Mouse (Mus musculus) CH12F3 (cell line): ENCODE measurements around the gene Sh3pxd2a.

ENCODE experiments used
- in situ Hi-C: fragments of 300-500 bp; cut with MboI; formaldehyde crosslinking; loops from 2 replicates; pipeline ENCODE4 v1.14.3; 2020; ENCODE audit warnings: low sequenced_read_pairs

Gene Sh3pxd2a

GRCm38 (mm10) chr19:47286886-47287450 is 177.2 kb downstream of the Sh3pxd2a start:
- in situ Hi-C loops: no loop called here

DNA sequence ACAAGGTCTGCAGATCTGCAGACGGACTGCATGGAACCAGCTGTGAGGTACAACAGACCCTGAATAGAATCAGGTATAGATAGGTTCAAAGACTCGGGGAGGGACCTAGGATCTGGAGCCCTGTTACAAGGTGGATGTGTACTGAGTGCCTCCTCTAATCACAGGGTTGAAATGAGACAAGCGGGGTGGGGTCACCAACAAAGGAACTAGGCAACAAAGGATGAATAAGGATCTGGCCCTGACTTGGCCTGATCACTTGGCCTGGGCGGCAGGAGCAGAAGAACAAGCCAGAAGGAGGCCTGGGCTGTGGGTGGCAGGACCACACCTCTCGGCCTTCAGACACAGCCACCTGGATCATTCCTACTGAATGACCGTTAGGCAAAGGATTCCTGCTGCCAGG is 178.6 kb downstream of the Sh3pxd2a start:
- in situ Hi-C loops: no loop called here

DNA sequence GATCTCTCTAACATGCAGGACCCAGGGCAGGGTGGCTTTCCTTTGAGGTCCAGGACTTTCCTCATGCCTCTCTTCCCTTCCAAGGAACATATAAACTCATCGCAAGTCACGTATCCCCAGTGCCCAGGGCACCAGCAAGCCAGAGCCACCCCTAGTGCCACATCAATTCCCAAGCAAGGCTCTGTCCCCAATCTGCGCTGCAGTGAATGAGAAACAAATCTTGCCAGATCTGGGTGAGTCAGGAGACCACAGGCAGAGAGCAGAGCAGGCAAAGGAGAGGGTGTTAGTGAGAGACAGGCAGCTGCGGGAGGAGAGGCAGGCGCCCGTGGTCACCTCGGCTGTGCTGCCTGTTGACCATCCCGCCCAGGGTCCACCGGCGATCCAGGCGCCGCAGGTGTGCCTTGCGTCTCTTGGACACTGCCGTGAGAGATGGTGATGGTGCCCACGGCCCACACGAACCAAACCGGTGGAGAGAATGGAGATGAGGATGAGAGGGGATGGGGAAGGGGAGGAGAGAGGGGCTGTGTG is 181.4 kb downstream of the Sh3pxd2a start:
- in situ Hi-C loops: no loop called here

- in situ Hi-C loops: no loop called here
These were observed 182.1 kb downstream of the Sh3pxd2a start for GRCm38 (mm10) chr19:47282050-47282454.

- in situ Hi-C loops: no loop called here
These were observed 183.3 kb downstream of the Sh3pxd2a start for GRCm38 (mm10) chr19:47280894-47281293.

- in situ Hi-C loops: no loop called here
These were observed 184.2 kb downstream of the Sh3pxd2a start for GRCm38 (mm10) chr19:47279788-47280532.

GRCm38 (mm10) chr19:47279372-47279771 is 184.8 kb downstream of the Sh3pxd2a start:
- in situ Hi-C loops: no loop called here

DNA sequence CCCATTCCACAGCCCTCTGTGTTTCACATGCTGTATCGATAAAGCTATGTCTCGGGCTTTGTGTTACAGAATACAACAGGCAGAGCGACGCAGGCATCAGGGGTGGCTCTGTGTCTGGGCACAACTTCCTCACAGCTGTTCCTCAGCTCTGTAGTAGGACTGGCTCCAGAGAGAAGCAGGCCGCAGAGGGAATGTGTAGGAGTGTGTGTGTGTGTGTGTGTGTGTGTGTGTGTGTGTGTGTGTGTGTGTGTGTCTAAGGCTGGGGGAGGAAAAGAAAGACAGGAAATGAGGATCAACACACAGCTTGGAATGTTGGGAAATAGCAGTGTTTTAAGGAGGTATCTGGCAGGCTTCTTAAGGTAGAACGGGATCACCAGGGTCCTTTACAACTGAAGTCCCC is 187.5 kb downstream of the Sh3pxd2a start:
- in situ Hi-C loops: no loop called here

DNA sequence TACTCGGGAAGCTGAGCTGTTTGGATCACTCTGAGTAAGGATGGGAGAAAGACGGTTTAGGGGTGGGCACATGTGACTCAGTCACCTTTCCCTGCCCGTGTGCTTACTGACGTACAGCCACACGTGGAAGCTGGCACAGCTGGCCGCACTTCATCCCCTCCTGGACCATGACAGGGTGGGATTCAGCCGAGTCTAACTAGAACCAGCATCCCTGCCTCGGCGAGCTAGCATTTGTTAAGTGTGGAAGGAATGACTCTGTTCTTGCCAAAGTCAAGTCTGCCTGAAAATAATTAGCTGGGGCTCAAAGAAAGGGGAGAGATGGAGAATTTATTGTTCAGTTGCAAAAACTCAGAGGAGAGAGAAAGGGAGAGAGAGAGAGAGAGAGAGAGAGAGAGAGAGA is 193.7 kb downstream of the Sh3pxd2a start:
- in situ Hi-C loops: loop anchor here (5.0 kb wide), 1 partner anchor 62 kb away; no protein-coding TSS in a partner anchor

DNA sequence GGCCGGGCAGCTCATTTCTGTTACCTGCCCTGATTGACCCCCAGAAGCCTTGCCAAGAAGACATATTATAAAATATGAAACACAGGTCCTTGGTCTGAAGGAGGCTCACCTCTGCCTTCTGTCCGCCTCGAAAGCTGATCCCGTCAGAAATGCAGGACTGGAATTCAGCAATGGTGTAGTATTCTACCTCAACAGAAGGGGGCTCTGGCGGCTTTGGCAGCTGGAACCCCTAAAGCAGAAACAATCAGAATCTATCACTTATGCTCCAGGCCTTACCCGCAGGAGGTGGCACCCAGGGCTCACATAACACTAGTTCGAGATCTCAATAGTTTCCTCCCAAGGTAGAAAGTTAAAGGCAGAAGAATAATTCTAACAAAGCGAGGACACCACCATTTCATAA is 194.5 kb downstream of the Sh3pxd2a start:
- in situ Hi-C loops: loop anchor here (5.0 kb wide), 1 partner anchor 63 kb away; no protein-coding TSS in a partner anchor

- in situ Hi-C loops: no loop called here
These were observed 197.1 kb downstream of the Sh3pxd2a start for GRCm38 (mm10) chr19:47267066-47267465.

- in situ Hi-C loops: no loop called here
These were observed 198.0 kb downstream of the Sh3pxd2a start for GRCm38 (mm10) chr19:47266070-47266801.

GRCm38 (mm10) chr19:47264322-47265092 is 199.7 kb downstream of the Sh3pxd2a start:
- in situ Hi-C loops: no loop called here

GRCm38 (mm10) chr19:47263621-47264020 is 200.6 kb downstream of the Sh3pxd2a start:
- in situ Hi-C loops: no loop called here

DNA sequence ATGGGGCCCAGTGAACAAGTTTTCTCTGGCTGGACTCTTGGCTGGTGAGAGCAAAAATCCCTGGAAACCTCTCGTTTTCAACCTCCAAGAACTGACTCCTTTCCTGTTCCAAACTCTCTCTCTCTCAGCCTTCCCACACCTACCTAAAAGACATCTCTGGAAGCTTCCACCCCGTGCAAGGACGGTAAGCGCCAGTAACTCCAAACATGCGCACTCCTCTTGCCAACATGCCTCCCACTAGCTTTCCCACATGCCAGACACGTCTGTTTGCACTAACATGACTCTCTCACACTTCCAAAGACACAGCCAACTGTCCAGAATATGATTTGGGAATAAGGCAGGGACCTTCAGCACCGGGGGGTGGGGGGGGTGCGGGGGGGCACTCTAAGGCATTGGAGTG is 203.0 kb downstream of the Sh3pxd2a start:
- in situ Hi-C loops: no loop called here

GRCm38 (mm10) chr19:47259581-47259980 is 204.6 kb downstream of the Sh3pxd2a start:
- in situ Hi-C loops: no loop called here

- in situ Hi-C loops: no loop called here
These were observed 208.3 kb downstream of the Sh3pxd2a start for GRCm38 (mm10) chr19:47255919-47256318.

DNA sequence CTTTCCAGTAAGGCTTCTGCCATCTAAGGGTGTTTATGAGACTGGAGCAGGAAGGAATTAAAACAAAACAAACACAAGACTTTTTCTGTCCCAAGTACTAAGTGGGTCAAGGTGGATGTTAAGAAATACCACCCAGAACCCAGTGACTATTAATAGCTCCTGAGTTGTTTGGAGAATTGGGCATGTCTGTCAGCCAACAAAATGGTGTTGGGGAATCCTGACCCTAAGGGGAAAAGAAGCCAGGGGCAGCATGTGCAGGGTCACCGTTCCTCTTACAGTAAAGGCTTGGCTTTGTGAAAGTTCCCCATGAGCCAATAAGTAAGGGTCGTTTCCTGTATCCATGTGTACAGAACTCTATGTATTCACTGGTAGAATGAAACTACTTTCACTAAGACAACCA is 209.2 kb downstream of the Sh3pxd2a start:
- in situ Hi-C loops: no loop called here

DNA sequence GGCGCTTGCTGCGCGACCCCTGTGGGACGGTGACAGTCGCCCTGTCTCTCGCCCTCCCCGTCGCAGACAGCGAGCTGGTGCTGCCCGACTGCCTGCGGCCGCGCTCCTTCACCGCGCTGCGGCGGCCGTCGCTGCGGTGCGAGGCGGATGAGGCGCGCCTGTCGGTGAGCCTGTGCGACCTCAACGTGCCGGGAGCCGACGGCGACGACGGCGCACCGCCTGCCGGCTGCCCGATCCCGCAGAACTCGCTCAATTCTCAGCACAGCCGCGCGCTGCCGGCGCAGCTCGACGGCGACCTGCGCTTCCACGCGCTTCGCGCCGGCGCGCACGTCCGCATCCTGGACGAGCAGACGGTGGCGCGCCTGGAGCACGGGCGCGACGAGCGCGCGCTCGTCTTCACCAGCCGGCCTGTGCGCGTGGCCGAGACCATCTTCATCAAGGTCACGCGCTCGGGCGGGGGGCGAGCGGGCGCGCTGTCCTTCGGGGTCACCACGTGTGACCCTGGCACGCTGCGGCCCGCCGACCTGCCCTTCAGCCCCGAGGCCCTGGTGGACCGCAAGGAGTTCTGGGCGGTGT is 211.1 kb downstream of the Sh3pxd2a start:
- in situ Hi-C loops: no loop called here

GRCm38 (mm10) chr19:47250931-47251330 is 213.3 kb downstream of the Sh3pxd2a start:
- in situ Hi-C loops: no loop called here
